Mouse (Mus musculus) kidney, embryonic 16.5 days (tissue): ENCODE data around the gene Nudt3. TPM values are rescaled to one million over a fixed set of nuclear protein-coding genes. Genes with fewer than 3 reads are reported as not detected.

ENCODE experiments used
- ATAC-seq: fragments of 200-750 bp; cut with Nextera tagmentation; 2 replicates; pipeline ENCODE4 v1.8.0; 2017; ENCODE audit warnings: moderate TSS enrichment; ENCODE audit not compliant: low FRiP score, low TSS enrichment
- H3K27ac ChIP-seq: fragments of 300-500 bp; sonication (generic); 2 replicates; pipeline ENCODE4 v1.5.1; 2014; ENCODE audit warnings: low read length
- H3K27me3 ChIP-seq: fragments of 300-500 bp; sonication (generic); 2 replicates; pipeline ENCODE4 v1.6.1; 2014; ENCODE audit warnings: low read length, control low read depth, mixed read lengths; ENCODE audit not compliant: insufficient read depth
- H3K36me3 ChIP-seq: fragments of 300-500 bp; sonication (generic); 2 replicates; pipeline ENCODE4 v1.6.1; 2014; ENCODE audit warnings: low read length, control low read depth, mixed read lengths; ENCODE audit not compliant: insufficient read depth
- H3K4me1 ChIP-seq: fragments of 300-500 bp; sonication (generic); 2 replicates; pipeline ENCODE4 v1.6.1; 2014; ENCODE audit warnings: low read length, control low read depth, mixed read lengths; ENCODE audit not compliant: insufficient read depth
- H3K4me2 ChIP-seq: fragments of 300-500 bp; sonication (generic); replicated peaks from 2 replicates; pipeline ENCODE4 v1.6.1; 2014; ENCODE audit warnings: low read depth, low read length
- H3K4me3 ChIP-seq: fragments of 300-500 bp; sonication (generic); 2 replicates; pipeline ENCODE4 v1.5.1; 2014; ENCODE audit warnings: mild to moderate bottlenecking, low read length
- H3K9ac ChIP-seq: fragments of 300-500 bp; sonication (generic); replicated peaks from 2 replicates; pipeline ENCODE4 v1.6.1; 2014; ENCODE audit warnings: low read length
- H3K9me3 ChIP-seq: fragments of 300-500 bp; sonication (generic); 2 replicates; pipeline ENCODE4 v1.6.1; 2016; ENCODE audit warnings: low read length, control low read depth
- WGBS: fragments of 180-500 bp; shearing (Covaris S2); extraction: QIAGEN DNeasy Blood & Tissue Kit; methylation state at CpG from one replicate; pipeline ENCODE4 v1.1.7; 2014; 5-methylcytosine and 5-hydroxymethylcytosine counted together
- polyA plus RNA-seq: library from polyadenylated mRNA; unstranded; fragments of >200 nt; fragmentation: Nextera tagmentation; extraction: Ambion mirVana; gene quantifications from 2 replicates; pipeline ENCODE4 v1.2.1, GENCODE M21; 2015

Nudt3 gene
- polyA plus RNA-seq, 1 experiment from 2014 or later = 84.1 TPM

DNA sequence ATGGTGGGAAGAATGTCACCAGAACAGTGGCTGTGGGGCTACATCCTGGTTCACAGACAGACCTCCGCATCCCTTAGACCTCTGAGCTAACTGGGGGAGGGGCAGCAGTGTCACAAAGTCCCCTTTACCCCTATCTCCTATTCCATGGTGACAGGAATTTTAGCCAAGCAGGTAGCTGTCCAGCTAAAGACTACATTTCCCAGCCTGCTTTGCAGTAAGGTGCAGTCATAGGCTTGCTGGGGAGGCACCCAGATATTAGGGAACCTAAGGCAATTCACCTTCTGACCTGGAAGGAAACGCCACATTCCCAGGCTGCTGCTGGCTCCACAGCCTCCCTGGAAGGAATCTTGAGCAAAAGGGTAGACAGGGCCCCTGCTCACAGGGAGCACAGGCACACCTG, 82.0 kb downstream of the Nudt3 start:
- Histone ChIP-seq H3K9ac (no peak overlapping the region), H3K4me2 (no peak overlapping the region), H3K9me3 (no peaks in the 10 kb centered on the region), H3K4me3 (no peak overlapping the region), H3K36me3 (no peaks in the 10 kb centered on the region), H3K27ac (no peak overlapping the region), H3K4me1 (no peaks in the 10 kb centered on the region), H3K27me3 (no peaks in the 10 kb centered on the region)
- no peak for ATAC-seq
- 66% methylated on average over 2 of the region's 2 CpGs for WGBS

DNA sequence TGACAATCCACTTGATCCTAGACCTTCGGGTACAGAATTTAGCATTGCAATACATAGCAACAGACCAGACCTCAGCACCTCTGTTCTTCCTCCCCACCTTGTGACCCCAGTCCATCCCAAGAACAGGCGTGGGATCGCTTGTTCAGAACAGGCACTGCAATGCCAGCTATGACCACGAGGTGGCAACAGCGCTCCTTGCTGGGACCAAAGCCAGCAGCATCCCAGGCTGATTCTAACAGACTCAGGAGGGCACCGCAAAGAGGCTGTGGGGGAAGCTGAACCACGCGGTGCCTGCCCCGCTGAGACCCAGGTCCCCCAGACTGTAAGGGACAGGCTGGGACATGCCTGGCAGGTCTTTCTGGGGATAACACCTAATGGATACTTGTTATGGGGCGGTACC, 88.6 kb downstream of the Nudt3 start:
- Histone ChIP-seq H3K4me2 (no peak overlapping the region), H3K4me1 (no peaks in the 10 kb centered on the region), H3K4me3 (no peak overlapping the region), H3K9ac (no peak overlapping the region), H3K27me3 (no peaks in the 10 kb centered on the region), H3K27ac (no peak overlapping the region), H3K36me3 (no peaks in the 10 kb centered on the region), H3K9me3 (0 out of 2 replicates have a peak, but pooled peaks cover 3% of the 10 kb centered on the region)
- peak; percentile 88; the same call in 1 of the 2 replicates for ATAC-seq
- WGBS = 3% methylated on average over 10 of the region's 10 CpGs

GRCm38 (mm10) chr17:27533354-27533753, 89.9 kb downstream of the Nudt3 start:
- no peak overlapping the region for H3K9ac ChIP-seq
- no peaks in the 10 kb centered on the region for H3K27me3 ChIP-seq
- no peaks in the 10 kb centered on the region for H3K4me1 ChIP-seq
- H3K9me3 ChIP-seq = 0 out of 2 replicates have a peak, but pooled peaks cover 3% of the 10 kb centered on the region
- no peak for ATAC-seq
- H3K27ac ChIP-seq = no peak overlapping the region
- H3K36me3 ChIP-seq = no peaks in the 10 kb centered on the region
- 90% methylated on average over 3 of the region's 3 CpGs for WGBS
- H3K4me2 ChIP-seq = no peak overlapping the region
- no peak overlapping the region for H3K4me3 ChIP-seq

GRCm38 (mm10) chr17:27532095-27532494, 91.2 kb downstream of the Nudt3 start:
- H3K27ac ChIP-seq = no peak overlapping the region
- no peaks in the 10 kb centered on the region for H3K36me3 ChIP-seq
- WGBS = 85% methylated on average over 8 of the region's 8 CpGs
- H3K4me1 ChIP-seq = peaks cover 4% of the 10 kb centered on the region; the same call in 1 of the 2 replicates
- no peaks in the 10 kb centered on the region for H3K27me3 ChIP-seq
- H3K9me3 ChIP-seq = 0 out of 2 replicates have a peak, but pooled peaks cover 3% of the 10 kb centered on the region
- H3K9ac ChIP-seq = no peak overlapping the region
- ATAC-seq = no peak
- no peak overlapping the region for H3K4me2 ChIP-seq
- H3K4me3 ChIP-seq = no peak overlapping the region

Other genes starting within 250 kb of the Nudt3 start
- 0.91 and 1.2 TPM in 2 replicates for gene Grm4, start 102.1 kb downstream of the Nudt3 start, polyA plus RNA-seq
- 257 and 279 TPM in 2 replicates for gene Hmga1, start 67.0 kb downstream of the Nudt3 start, polyA plus RNA-seq
- 20.2 and 23.4 TPM in 2 replicates for gene AI413582, start 57.7 kb downstream of the Nudt3 start, polyA plus RNA-seq
- not detected in 2 replicates for gene RPS10-NUDT3, start 11.7 kb upstream of the Nudt3 start, polyA plus RNA-seq
- gene Rps10, start 13.2 kb upstream of the Nudt3 start, polyA plus RNA-seq = 825 and 828 TPM in 2 replicates
- gene Pacsin1, start 32.0 kb upstream of the Nudt3 start, polyA plus RNA-seq = 1.4 and 1.7 TPM in 2 replicates
- 0.18 and 0.31 TPM in 2 replicates for gene Spdef, start 105.5 kb upstream of the Nudt3 start, polyA plus RNA-seq
- gene D17Wsu92e, start 197.2 kb upstream of the Nudt3 start, polyA plus RNA-seq = 18.8 and 19.4 TPM in 2 replicates
- 286 and 293 TPM in 2 replicates for gene Snrpc, start 214.7 kb upstream of the Nudt3 start, polyA plus RNA-seq
- gene Uhrf1bp1, start 232.9 kb upstream of the Nudt3 start, polyA plus RNA-seq = 7.5 and 7.7 TPM in 2 replicates